ENCODE assay signal across 29 mouse cellular contexts in genomic region chr14:22473451-22473850, GRCm38 (mm10).
DNase-seq lines count a peak whose midpoint lies in the region; ATAC-seq and TF ChIP-seq lines count a peak whose summit lies in the region.
"Had no signal": no experiment of that assay in that cellular context is flagged by ENCODE, and none has a peak within 500 bp of the region (broad histone marks: within the 10 kb centered on the region; RNA-seq: fewer than 3 reads in every experiment).

No protein-coding gene starts in this region.

- no peak for TF ChIP-seq POLR2A in kidney, adult 2 months (IDR thresholded peaks at IDR 0.05; ENCODE audit: low read depth, low read length)

- no peak overlapping the region for H3K27ac ChIP-seq in kidney, embryonic 14.5 days (ENCODE audit: low read depth, low read length)
- H3K27ac ChIP-seq in kidney, adult 2 months (ENCODE audit: insufficient read depth, low read depth, low read length), result no peak overlapping the region
- H3K27ac ChIP-seq in neural tube, embryonic 13.5 days (replicated peaks), result no peak overlapping the region
- H3K27ac ChIP-seq: forebrain, embryonic 13.5 days; heart, embryonic 10.5 days; heart, embryonic 15.5 days; hindbrain, embryonic 13.5 days; liver, embryonic 14.5 days; macrophage; midbrain, embryonic 15.5 days; stomach, postnatal 0 days had no signal

- H3K4me2 ChIP-seq in kidney, embryonic 14.5 days (replicated peaks; ENCODE audit: low read depth, low read length), result no peak overlapping the region
- no peak overlapping the region for H3K4me2 ChIP-seq in neural tube, embryonic 13.5 days
- H3K4me2 ChIP-seq: forebrain, embryonic 13.5 days; heart, embryonic 15.5 days; hindbrain, embryonic 13.5 days; midbrain, embryonic 15.5 days had no signal

- DNase-seq in kidney, adult 2 months, result no peak
- peak; percentile 29 for DNase-seq in kidney, postnatal 14 days
- DNase-seq in kidney, adult 11 months, result no peak
- DNase-seq in neural tube, embryonic 10.5 days (ENCODE audit: extremely low spot score, low spot score), result no peak
- no peak for DNase-seq in gastrocnemius, adult 8-10 months (ENCODE audit: low spot score in 2 of 2)
- DNase-seq: adrenal gland, postnatal 25 days; B cell, adult 2 months; cerebellum, adult 11-12 months; cerebellum, adult 9-11 months; gastrocnemius, postnatal 14 days; left cerebral cortex, postnatal 4 days; liver; lung, adult 2 months; lung, postnatal 10 days; right cerebral cortex, postnatal 4 days; thymus, adult 18-20 months; thymus, postnatal 25 days had no signal

- H3K27me3 ChIP-seq in kidney, embryonic 14.5 days (ENCODE audit: control insufficient read depth, insufficient read depth, low read length), result no peaks in the 10 kb centered on the region; the same call in 1 of the 2 replicates
- H3K27me3 ChIP-seq in kidney, adult 2 months (replicated peaks; ENCODE audit: control insufficient read depth, insufficient read depth, low read length), result no peaks in the 10 kb centered on the region
- no peaks in the 10 kb centered on the region for H3K27me3 ChIP-seq in neural tube, embryonic 13.5 days
- H3K27me3 ChIP-seq: heart, embryonic 15.5 days; midbrain, embryonic 15.5 days had no signal

- peak; percentile 83 for ATAC-seq in kidney, embryonic 14.5 days (ENCODE audit: low FRiP score, low TSS enrichment)
- peak; percentile 56; the same call in 1 of the 2 replicates for ATAC-seq in neural tube, embryonic 13.5 days (ENCODE audit: low read depth)
- ATAC-seq: forebrain, embryonic 13.5 days; intestine, postnatal 0 days; midbrain, embryonic 15.5 days had no signal

- TF ChIP-seq CTCF in kidney, adult 2 months (conservative IDR thresholded peaks at IDR 0.05; ENCODE audit: insufficient read depth, insufficient read length, low read depth, low read length), result no peak

- WGBS in kidney, embryonic 14.5 days, result 24% methylated on average over 7 of the region's 7 CpGs
- 64% methylated on average over 7 of the region's 7 CpGs for WGBS in kidney, adult 2 months
- 33% methylated on average over 7 of the region's 7 CpGs for WGBS in neural tube, embryonic 13.5 days

- H3K4me1 ChIP-seq in kidney, embryonic 14.5 days (ENCODE audit: control insufficient read depth, insufficient read depth, low read length), result no peaks in the 10 kb centered on the region; the same call in 1 of the 2 replicates
- H3K4me1 ChIP-seq in kidney, adult 2 months (ENCODE audit: control insufficient read depth, insufficient read depth, low read length), result no peaks in the 10 kb centered on the region
- peaks cover 15% of the 10 kb centered on the region for H3K4me1 ChIP-seq in neural tube, embryonic 13.5 days (replicated peaks)
- H3K4me1 ChIP-seq: forebrain, embryonic 13.5 days; heart, embryonic 10.5 days; heart, embryonic 15.5 days; midbrain, embryonic 15.5 days had no signal

- no peak overlapping the region for H3K9ac ChIP-seq in kidney, embryonic 14.5 days (ENCODE audit: low read depth, low read length)
- H3K9ac ChIP-seq in neural tube, embryonic 13.5 days, result no peak overlapping the region
- H3K9ac ChIP-seq: forebrain, embryonic 13.5 days; heart, embryonic 15.5 days; hindbrain, embryonic 13.5 days; liver, embryonic 14.5 days; midbrain, embryonic 15.5 days had no signal

- H3K4me3 ChIP-seq in kidney, embryonic 14.5 days (ENCODE audit: low read length), result no peak overlapping the region
- H3K4me3 ChIP-seq in kidney, adult 2 months (ENCODE audit: insufficient read depth, low read depth, low read length), result no peak overlapping the region
- no peak overlapping the region for H3K4me3 ChIP-seq in neural tube, embryonic 13.5 days
- H3K4me3 ChIP-seq: forebrain, embryonic 13.5 days; heart, embryonic 10.5 days; heart, embryonic 15.5 days; hindbrain, embryonic 13.5 days; midbrain, embryonic 15.5 days; myocyte had no signal

- no peaks in the 10 kb centered on the region for H3K36me3 ChIP-seq in kidney, embryonic 14.5 days (ENCODE audit: control insufficient read depth, insufficient read depth, low read length)
- H3K36me3 ChIP-seq in kidney, adult 2 months (ENCODE audit: control insufficient read depth, insufficient read depth, low read length), result no peaks in the 10 kb centered on the region
- no peaks in the 10 kb centered on the region for H3K36me3 ChIP-seq in neural tube, embryonic 13.5 days
- H3K36me3 ChIP-seq: heart, embryonic 10.5 days; heart, embryonic 15.5 days; hindbrain, embryonic 13.5 days; midbrain, embryonic 15.5 days had no signal

- H3K9me3 ChIP-seq in kidney, embryonic 14.5 days (ENCODE audit: control insufficient read depth, low read length), result no peaks in the 10 kb centered on the region
- no peaks in the 10 kb centered on the region for H3K9me3 ChIP-seq in neural tube, embryonic 13.5 days
- H3K9me3 ChIP-seq: forebrain, embryonic 13.5 days; heart, embryonic 10.5 days; heart, embryonic 15.5 days; hindbrain, embryonic 13.5 days; midbrain, embryonic 15.5 days had no signal
